Mouse (Mus musculus) retina, embryonic 14.5 days (tissue): ENCODE measurements around the gene Tmem268.

Experiments
- DNase-seq: peaks from one replicate; pipeline ENCODE4 v3.0.0-alpha.2; 2015; ENCODE audit warnings: low spot score

Tmem268 gene

GRCm38 (mm10) chr4:63555111-63555510 is 3.5 kb upstream of the Tmem268 start:
- no peak for DNase-seq

GRCm38 (mm10) chr4:63556665-63557064 is 1.9 kb upstream of the Tmem268 start:
- DNase-seq, result no peak

- no peak for DNase-seq
Observed at GRCm38 (mm10) chr4:63557124-63558059, 1.2 kb upstream of the Tmem268 start.

- no peak for DNase-seq
Observed at GRCm38 (mm10) chr4:63559127-63559697, 631 bp downstream of the Tmem268 start.

- DNase-seq, result no peak
Observed at GRCm38 (mm10) chr4:63560079-63560478, 1.5 kb downstream of the Tmem268 start.

- DNase-seq, result no peak
Observed at GRCm38 (mm10) chr4:63561861-63562675, 3.5 kb downstream of the Tmem268 start.

- no peak for DNase-seq
Observed at GRCm38 (mm10) chr4:63562742-63563141, 4.2 kb downstream of the Tmem268 start.

GRCm38 (mm10) chr4:63567712-63568390 is 9.3 kb downstream of the Tmem268 start:
- DNase-seq, result no peak

- DNase-seq, result no peak
Observed at GRCm38 (mm10) chr4:63569322-63569721, 10.7 kb downstream of the Tmem268 start.

GRCm38 (mm10) chr4:63570208-63570781 is 11.7 kb downstream of the Tmem268 start:
- no peak for DNase-seq

- DNase-seq, result no peak
Observed at GRCm38 (mm10) chr4:63572621-63573020, 14.0 kb downstream of the Tmem268 start.

- DNase-seq, result no peak
Observed at GRCm38 (mm10) chr4:63579649-63580048, 21.1 kb downstream of the Tmem268 start.

- peak; percentile 67 for DNase-seq
Observed at GRCm38 (mm10) chr4:63580078-63580477, 21.5 kb downstream of the Tmem268 start.

- DNase-seq, result no peak
Observed at GRCm38 (mm10) chr4:63582580-63582979, 24.0 kb downstream of the Tmem268 start.

- no peak for DNase-seq
Observed at GRCm38 (mm10) chr4:63585216-63585615, 26.6 kb downstream of the Tmem268 start.

GRCm38 (mm10) chr4:63586240-63586639 is 27.7 kb downstream of the Tmem268 start:
- DNase-seq, result no peak

- no peak for DNase-seq
Observed at GRCm38 (mm10) chr4:63589987-63590386, 31.4 kb downstream of the Tmem268 start.

GRCm38 (mm10) chr4:63590538-63590937 is 32.0 kb downstream of the Tmem268 start:
- no peak for DNase-seq

- no peak for DNase-seq
Observed at GRCm38 (mm10) chr4:63594459-63595110, 36.0 kb downstream of the Tmem268 start.

- DNase-seq, result no peak
Observed at GRCm38 (mm10) chr4:63595259-63595658, 36.7 kb downstream of the Tmem268 start.

GRCm38 (mm10) chr4:63596010-63596409 is 37.4 kb downstream of the Tmem268 start:
- no peak for DNase-seq
